Mouse (Mus musculus) liver, adult 2 months (tissue): Measurements from ENCODE around the gene Ints6.

Experiments
- CTCF ChIP-seq: fragments of 200-500 bp; IDR thresholded peaks from 2 replicates; pipeline ENCODE4 v1.5.1; 2011; ENCODE audit warnings: low read depth, low read length, control low read depth
- POLR2A ChIP-seq: fragments of 200-500 bp; IDR thresholded peaks from 2 replicates; pipeline ENCODE4 v1.6.1; 2011; ENCODE audit warnings: low read length, control low read depth; ENCODE audit not compliant: insufficient read depth; ENCODE audit errors: extremely low read depth

GRCm38 (mm10) chr14:62808661-62809523 is 47.9 kb upstream of the Ints6 start:
- TF ChIP-seq CTCF = no peak
- no peak for TF ChIP-seq POLR2A
